Mouse (Mus musculus) heart, adult 2 months (tissue): ENCODE data around the gene Htt.

Experiments used
- CTCF ChIP-seq: fragments of 200-600 bp; IDR thresholded peaks from 2 replicates; pipeline ENCODE4 v1.8.1; 2022; ENCODE audit warnings: antibody characterized with exemption, mild to moderate bottlenecking, moderate library complexity
- EP300 ChIP-seq: fragments of 200-500 bp; IDR thresholded peaks from 2 replicates; pipeline ENCODE4 v1.6.1; 2011; ENCODE audit warnings: low read depth, low read length, control low read depth; ENCODE audit not compliant: insufficient read depth
- POLR2A ChIP-seq: fragments of 200-500 bp; IDR thresholded peaks from 2 replicates; pipeline ENCODE4 v1.6.1; 2011; ENCODE audit warnings: mild to moderate bottlenecking, low read depth, low read length, control low read depth; ENCODE audit not compliant: insufficient read depth

- TF ChIP-seq CTCF: no peak
- TF ChIP-seq POLR2A: no peak
- TF ChIP-seq EP300: no peak
Measured at GRCm38 (mm10) chr5:34930151-34930975, 168.8 kb downstream of the Htt start.
